Mouse (Mus musculus): Measurements from ENCODE around the gene Mast2. TPM values are rescaled to one million over a fixed set of nuclear protein-coding genes. Genes with fewer than 3 reads are reported as not detected.

The Mast2 gene
- total RNA-seq, 2 experiments from 2014 or later = 110 to 133 TPM

DNA sequence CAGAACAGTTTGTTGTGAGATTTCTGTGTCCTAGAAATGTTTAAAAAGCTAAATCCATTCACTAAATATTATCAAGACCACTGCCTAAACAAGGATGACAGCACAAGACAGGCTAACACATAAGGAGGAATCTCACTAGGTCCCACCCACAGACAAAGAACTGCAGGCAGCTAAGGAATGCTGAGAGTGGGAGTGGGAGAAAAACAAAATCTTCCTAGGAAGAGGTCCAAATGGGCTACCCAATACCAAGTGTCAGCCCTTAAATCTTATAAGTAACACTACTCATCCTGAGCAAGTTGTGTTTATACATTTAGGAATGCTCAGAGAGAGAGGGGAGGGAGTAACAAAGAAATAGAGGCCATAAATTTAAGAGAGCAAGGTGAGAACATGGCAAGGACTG lies 52.6 kb downstream of the Mast2 start:
- DNase-seq (ENCODE audit: low spot score in 2 of 2) = no peak

- no peak for DNase-seq (ENCODE audit: low spot score in 2 of 2)
Measured at GRCm38 (mm10) chr4:116406668-116407067, 57.3 kb downstream of the Mast2 start.

GRCm38 (mm10) chr4:116405955-116406351 lies 58.0 kb downstream of the Mast2 start:
- peak; percentile 25 to 32 for DNase-seq (ENCODE audit: low spot score in 2 of 2)

DNA sequence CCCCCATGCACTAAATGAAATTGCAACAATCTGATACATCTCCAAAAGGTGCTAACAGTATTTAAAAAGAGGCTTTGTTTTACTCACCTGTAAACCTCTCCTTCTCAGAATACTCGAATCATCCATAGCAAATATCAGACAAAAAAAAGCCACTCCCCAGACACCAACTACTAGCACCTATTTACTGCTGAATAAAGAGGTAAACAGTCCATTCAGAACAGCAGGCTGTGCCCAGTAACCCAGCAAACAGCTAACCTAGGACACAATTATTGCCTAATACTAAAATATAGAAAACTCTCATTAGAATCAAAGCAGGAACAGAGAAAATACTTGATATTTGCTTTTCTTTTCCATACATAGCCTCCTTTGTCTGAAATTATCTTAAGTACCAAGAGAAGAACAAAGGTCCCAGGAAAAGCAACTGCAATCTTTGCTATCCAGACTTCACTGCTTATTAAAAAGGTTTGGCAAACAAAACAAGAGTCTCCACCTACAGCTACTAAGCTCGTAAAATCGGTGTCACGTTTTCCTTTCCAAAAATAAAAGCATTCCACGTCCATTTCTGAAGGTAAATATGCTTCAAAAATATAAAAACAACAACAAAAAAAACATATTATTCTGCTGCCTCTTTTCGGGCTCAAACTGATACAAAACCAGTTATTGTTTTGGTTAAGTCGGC lies 58.6 kb downstream of the Mast2 start:
- DNase-seq (ENCODE audit: low spot score in 2 of 2) = no peak

GRCm38 (mm10) chr4:116403884-116404283 lies 60.1 kb downstream of the Mast2 start:
- DNase-seq (ENCODE audit: low spot score in 2 of 2) = peak; percentile 10 to 37

GRCm38 (mm10) chr4:116402708-116403107 lies 61.3 kb downstream of the Mast2 start:
- no peak for DNase-seq (ENCODE audit: low spot score in 2 of 2)

DNA sequence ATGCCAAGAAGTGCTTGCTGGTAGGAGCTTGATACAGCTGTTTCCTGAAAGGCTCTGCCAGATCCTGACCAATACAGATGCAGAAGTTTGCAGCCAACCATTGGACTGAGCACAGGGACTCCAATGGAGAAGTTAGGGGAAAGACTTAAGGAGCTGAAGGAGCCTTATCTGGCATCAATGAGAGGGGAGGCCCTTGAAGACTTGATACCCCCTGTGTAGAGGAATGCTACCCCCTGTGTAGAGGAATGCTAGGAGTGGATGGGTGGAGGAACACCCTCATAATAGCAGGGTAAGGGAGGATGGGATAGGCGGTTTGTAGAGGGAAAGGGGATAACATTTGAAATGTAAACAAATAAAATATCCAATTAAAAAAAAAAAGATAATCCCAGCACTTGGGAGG lies 65.9 kb downstream of the Mast2 start:
- DNase-seq (ENCODE audit: low spot score in 2 of 2) = no peak

DNA sequence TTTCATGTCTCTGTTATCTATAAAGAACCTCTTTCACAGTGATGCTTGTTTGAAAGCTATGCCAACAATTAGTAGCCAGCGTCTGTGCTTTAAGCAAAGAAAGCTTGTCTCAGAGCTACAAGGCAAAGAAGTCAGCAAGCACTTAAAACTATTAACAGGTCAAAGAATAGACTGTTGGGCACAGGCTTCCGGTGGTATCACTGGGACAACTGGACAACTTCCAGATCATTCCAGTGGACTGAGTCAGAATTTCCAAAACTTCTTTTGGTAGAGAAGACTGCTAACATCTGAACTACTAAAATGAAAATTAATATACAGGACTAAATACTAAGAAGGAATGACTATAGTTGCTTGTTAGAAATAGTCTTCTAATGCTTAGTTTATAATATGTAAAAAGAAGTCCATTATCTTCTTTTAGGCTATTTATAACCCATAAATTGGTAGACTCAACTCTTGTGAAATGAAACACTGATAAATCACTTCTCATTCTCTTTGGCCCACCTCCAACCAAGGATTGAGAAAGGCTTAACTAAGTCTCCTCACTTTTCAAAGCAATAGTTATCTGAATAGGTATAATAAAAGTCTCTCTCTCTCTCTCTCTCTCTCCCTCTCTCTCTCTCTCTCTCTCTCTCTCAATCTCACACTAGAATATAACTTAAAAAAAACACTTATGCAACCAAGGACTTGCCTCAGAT lies 85.9 kb downstream of the Mast2 start:
- DNase-seq (ENCODE audit: low spot score in 2 of 2) = no peak

DNA sequence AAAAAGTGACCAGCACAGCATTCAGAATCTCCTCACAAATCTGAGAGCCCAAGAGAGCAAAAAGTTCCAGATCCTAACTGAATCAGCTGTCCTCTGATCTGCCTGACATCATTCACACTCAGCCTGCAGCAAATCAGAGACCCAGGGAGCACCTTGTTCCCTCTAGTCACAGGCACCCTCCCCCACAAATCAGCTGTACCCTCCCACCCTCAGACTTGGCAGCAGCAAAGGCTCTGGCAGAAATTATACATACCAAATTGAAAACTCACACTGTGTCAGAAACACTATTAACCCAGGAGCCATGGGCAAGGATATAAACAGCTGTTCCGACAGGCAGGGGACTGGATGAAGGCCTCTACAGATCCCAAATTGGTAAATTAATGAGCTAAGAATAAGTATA lies 92.3 kb downstream of the Mast2 start:
- peak; percentile 48 to 60 for DNase-seq (ENCODE audit: low spot score in 2 of 2)

DNA sequence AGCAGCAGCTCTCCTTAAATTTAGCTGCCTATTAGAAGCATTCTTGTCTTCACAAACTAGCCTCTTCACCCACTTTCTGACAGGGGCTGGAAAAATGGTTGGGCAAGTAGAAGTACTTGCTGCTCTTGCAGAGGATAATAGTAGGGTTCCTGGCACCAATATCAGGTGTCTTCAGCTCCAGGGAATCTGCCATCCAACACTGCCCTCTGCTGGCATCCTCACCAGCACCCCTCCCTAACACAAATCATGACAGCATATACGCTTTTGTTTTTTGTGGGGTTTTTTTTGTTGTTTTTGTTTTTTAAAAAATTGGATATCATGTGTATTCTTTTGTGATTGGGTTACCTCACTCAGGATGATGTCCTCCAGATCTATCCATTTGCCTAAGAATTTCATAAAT lies 105.9 kb downstream of the Mast2 start:
- DNase-seq (ENCODE audit: low spot score in 2 of 2) = no peak

DNA sequence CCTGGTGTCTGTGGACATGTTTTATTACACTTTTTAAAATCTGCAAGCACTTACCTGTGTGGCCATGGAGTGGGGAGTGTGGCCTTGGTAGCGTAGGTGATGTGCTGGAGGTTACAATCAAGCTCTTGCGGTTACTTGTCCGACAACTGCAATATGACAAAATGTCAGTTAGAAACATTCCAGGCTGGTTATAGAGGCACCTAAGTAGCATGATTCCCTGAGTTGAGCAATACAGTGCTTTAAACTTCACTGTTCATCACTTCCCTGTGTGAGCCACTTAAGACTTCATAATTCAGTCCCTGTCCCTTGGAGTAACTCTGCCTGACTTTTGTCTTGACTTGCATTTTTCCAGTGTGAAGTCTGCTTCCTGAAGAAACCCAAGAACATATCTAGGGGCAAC lies 111.1 kb downstream of the Mast2 start:
- DNase-seq (ENCODE audit: low spot score in 2 of 2) = no peak

DNA sequence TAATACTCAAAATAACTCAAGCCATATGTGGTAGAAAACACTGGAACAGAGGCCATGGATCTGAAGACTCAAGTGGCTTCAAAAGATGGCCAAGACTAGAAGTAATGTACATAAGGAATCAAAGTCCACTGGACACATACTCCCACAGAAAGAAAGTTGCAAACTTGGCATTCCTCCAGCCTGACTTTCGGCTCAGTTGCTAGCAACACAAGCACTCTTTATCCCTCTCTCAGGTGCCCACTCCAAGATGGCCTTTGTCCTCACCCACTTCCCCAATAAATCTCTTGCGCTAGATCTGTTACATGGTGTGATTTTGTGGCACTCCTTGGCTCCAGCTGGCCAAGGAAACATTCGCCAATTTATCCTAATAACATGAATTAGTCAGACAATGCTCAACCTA lies 111.5 kb downstream of the Mast2 start:
- DNase-seq (ENCODE audit: low spot score in 2 of 2) = no peak

GRCm38 (mm10) chr4:116342119-116342518 lies 121.9 kb downstream of the Mast2 start:
- peak; percentile 64 to 71 for DNase-seq (ENCODE audit: low spot score in 2 of 2)

GRCm38 (mm10) chr4:116336294-116336693 lies 127.7 kb downstream of the Mast2 start:
- DNase-seq (ENCODE audit: low spot score in 2 of 2) = no peak

- DNase-seq (ENCODE audit: low spot score in 2 of 2) = no peak
Measured at GRCm38 (mm10) chr4:116329256-116329655, 134.7 kb downstream of the Mast2 start.

GRCm38 (mm10) chr4:116322127-116322526 lies 141.9 kb downstream of the Mast2 start:
- no peak for DNase-seq (ENCODE audit: low spot score in 2 of 2)

DNA sequence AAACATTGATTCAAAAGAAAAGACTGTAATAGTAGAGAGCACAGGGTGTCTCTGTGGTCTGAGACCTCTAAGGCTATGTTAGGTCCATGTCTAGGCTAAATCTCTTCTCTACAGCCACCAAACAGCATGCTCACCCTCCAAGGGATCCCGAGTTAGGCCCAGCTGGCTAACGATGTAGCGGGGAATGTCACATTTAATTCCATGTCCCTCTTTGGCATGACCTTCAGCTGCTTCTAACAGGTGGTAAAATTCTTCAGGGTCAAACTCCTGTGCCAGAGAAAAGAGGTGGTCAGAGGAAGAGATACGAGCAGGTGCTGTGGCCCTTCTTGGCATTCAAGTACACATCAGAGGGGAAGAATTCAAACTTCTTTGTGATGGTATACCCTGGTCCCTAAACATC lies 146.4 kb downstream of the Mast2 start:
- DNase-seq (ENCODE audit: low spot score in 2 of 2) = no peak

- no peak for DNase-seq (ENCODE audit: low spot score in 2 of 2)
Measured at GRCm38 (mm10) chr4:116304551-116304950, 159.4 kb downstream of the Mast2 start.

- DNase-seq (ENCODE audit: low spot score in 2 of 2) = no peak
Measured at GRCm38 (mm10) chr4:116300878-116301355, 163.1 kb downstream of the Mast2 start.

GRCm38 (mm10) chr4:116293296-116293695 lies 170.7 kb downstream of the Mast2 start:
- no peak for DNase-seq (ENCODE audit: low spot score in 2 of 2)

- no peak for DNase-seq (ENCODE audit: low spot score in 2 of 2)
Measured at GRCm38 (mm10) chr4:116291561-116291960, 172.4 kb downstream of the Mast2 start.

GRCm38 (mm10) chr4:116282211-116282610 lies 181.8 kb downstream of the Mast2 start:
- DNase-seq (ENCODE audit: low spot score in 2 of 2) = peak in 1 of 2 experiments; percentile 19

DNA sequence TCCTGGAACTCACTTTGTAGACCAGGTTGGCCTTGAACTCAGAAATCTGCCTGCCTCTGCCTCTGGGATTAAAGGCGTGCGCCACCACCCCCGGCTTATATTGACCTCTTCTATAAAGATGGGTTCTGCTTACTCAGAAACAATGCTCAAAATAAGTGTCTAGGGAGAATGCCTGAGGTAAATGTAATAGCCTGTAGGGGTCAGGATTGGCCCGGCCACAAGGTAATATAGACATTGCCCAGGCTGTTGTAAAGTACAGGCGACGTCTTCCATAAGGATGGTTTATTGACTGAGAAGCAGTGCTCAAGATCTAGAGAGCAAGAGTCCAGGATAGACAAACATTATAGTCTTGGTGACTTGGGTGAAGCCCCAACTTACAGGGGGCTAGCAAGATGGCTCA lies 195.8 kb downstream of the Mast2 start:
- DNase-seq (ENCODE audit: low spot score in 2 of 2) = no peak

Data from layer of hippocampus, postnatal 10 days (tissue).